Mouse (Mus musculus) limb, embryonic 10.5 days (tissue): ENCODE data around the gene Pnpla1. TPM values are rescaled to one million over a fixed set of nuclear protein-coding genes. Genes with fewer than 3 reads are reported as not detected.
"Not testable (repeated sequence)": the region's sequence is repeated elsewhere in the genome, so short reads cannot be mapped to it uniquely, and the experiment has no call there.

ENCODE experiments used
- DNase-seq: peaks from one replicate; pipeline ENCODE4 v3.0.0-alpha.2; 2017; ENCODE audit warnings: low spot score
- H3K27ac ChIP-seq: fragments of 300-500 bp; sonication (generic); 2 replicates; pipeline ENCODE4 v1.5.1; 2016; ENCODE audit warnings: mild to moderate bottlenecking
- H3K27me3 ChIP-seq: fragments of 300-500 bp; sonication (generic); 2 replicates; pipeline ENCODE4 v1.6.1; 2016; ENCODE audit warnings: low read depth, mild to moderate bottlenecking; ENCODE audit not compliant: poor library complexity, severe bottlenecking
- H3K36me3 ChIP-seq: fragments of 300-500 bp; sonication (generic); 2 replicates; pipeline ENCODE4 v1.6.1; 2016; ENCODE audit warnings: mild to moderate bottlenecking, moderate library complexity
- H3K4me1 ChIP-seq: fragments of 300-500 bp; sonication (generic); 2 replicates; pipeline ENCODE4 v1.6.1; 2016
- H3K4me3 ChIP-seq: fragments of 300-500 bp; sonication (generic); 2 replicates; pipeline ENCODE4 v1.5.1; 2016; ENCODE audit warnings: mild to moderate bottlenecking, moderate library complexity
- H3K9me3 ChIP-seq: fragments of 300-500 bp; sonication (generic); replicated peaks from 2 replicates; pipeline ENCODE4 v1.6.1; 2016; ENCODE audit warnings: mild to moderate bottlenecking
- WGBS: fragments of 180-500 bp; shearing (Covaris S2); methylation state at CpG from one replicate; pipeline ENCODE4 v1.1.7; 2016; 5-methylcytosine and 5-hydroxymethylcytosine counted together
- polyA plus RNA-seq: library from polyadenylated mRNA; unstranded; fragments of >200 nt; fragmentation: Nextera tagmentation; extraction: Ambion mirVana; gene quantifications from 2 replicates; pipeline ENCODE4 v1.2.1, GENCODE M21; 2016

The Pnpla1 gene
- polyA plus RNA-seq, result 0.03 and 0.04 TPM in 2 replicates

DNA sequence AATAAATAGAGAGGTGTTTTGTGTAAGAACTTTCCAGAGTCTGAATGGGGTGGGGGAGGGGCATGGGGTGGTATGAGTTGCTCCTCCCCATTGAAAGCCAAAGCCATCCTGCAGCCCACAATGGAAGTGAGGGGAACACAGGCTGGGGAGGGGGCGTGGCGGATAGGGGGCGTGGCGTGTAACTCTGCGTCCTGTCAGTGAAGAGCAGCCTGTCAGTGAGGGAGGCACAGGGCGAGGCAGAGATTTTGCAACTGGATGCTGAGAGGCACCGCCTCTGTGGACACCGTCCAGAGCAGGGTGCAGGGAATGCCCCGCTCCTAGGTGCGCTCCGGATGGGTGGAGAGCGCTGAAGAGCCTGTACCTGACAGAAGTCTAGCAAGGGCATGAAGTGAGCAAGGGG is at the start of gene Pnpla1:
Gene Pnpla1, plus strand, starts transcription at position 207 of the 400 bp plus-strand sequence.
- Histone ChIP-seq H3K27me3 (no peaks in the 10 kb centered on the region), H3K27ac (no peak within 1 kb of the TSS), H3K9me3 (peaks cover 6% of the 10 kb centered on the region; the same call in 1 of the 2 replicates), H3K36me3 (no peaks in the 10 kb centered on the region), H3K4me1 (peaks cover 4% of the 10 kb centered on the region), H3K4me3 (no peak within 1 kb of the TSS)
- 38% methylated on average over 12 of the region's 12 CpGs for WGBS
- no peak for DNase-seq

DNA sequence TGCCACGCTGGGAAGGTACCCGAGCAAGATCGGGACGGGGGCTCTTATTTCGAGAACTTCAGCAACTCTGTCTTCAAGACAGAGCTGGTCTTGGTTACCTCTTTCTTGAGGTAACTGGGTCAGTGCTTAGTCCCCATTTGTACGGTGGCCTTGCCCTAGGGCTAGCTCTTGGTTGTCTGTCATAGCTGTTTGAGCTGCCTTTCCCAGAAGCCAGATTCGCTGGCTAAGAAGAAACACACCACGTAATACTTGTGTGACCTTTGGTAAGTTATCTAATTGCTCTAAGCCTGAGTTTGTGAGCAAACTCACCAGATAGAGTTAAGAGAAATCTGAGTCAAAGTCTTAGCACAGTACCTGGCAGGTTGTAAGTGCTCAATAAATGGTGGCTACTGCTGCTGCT is 49.5 kb upstream of the Pnpla1 start:
- H3K27ac ChIP-seq, result no peak overlapping the region
- no peaks in the 10 kb centered on the region for H3K27me3 ChIP-seq
- no peak for DNase-seq
- no peaks in the 10 kb centered on the region for H3K9me3 ChIP-seq
- peaks cover 97% of the 10 kb centered on the region for H3K36me3 ChIP-seq
- H3K4me1 ChIP-seq, result no peaks in the 10 kb centered on the region
- 95% methylated on average over 8 of the region's 8 CpGs for WGBS
- H3K4me3 ChIP-seq, result no peak overlapping the region

DNA sequence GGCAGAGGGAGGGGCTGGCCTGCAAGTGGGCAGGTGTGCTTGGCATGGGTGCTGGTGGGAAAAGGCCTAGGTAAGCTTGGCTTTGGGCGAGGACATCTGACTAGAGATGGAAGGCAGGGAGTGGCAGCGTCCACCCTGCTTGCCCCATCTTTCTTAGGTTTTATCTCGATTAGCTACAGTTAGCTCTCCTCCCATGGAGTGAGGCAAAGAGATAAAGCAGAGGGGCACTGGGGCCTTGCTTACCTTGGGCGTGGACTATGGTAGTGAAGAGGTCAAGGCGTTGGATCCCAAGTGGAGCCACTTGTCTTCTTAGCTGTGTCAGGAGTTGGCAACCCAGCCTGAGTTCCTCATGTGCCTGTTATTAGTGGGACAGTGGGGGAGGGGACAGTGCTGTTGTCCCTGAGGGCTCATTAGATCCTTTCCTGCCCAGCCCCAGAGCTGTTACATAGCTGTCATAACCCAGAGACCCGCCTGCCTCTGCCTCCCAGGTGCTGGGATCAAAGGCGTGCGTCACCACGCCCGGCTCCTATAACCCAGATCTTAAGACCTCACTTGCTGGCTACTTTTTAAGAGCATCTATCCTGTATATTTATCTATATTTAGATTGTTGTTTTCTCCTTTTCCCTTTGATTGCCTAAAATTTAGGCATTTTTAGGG is 48.9 kb upstream of the Pnpla1 start:
- H3K4me1 ChIP-seq, result no peaks in the 10 kb centered on the region
- DNase-seq, result no peak
- H3K36me3 ChIP-seq, result peaks cover 97% of the 10 kb centered on the region
- no peaks in the 10 kb centered on the region for H3K9me3 ChIP-seq
- no peaks in the 10 kb centered on the region for H3K27me3 ChIP-seq
- no peak overlapping the region for H3K27ac ChIP-seq
- 96% methylated on average over 10 of the region's 10 CpGs for WGBS
- no peak overlapping the region for H3K4me3 ChIP-seq

DNA sequence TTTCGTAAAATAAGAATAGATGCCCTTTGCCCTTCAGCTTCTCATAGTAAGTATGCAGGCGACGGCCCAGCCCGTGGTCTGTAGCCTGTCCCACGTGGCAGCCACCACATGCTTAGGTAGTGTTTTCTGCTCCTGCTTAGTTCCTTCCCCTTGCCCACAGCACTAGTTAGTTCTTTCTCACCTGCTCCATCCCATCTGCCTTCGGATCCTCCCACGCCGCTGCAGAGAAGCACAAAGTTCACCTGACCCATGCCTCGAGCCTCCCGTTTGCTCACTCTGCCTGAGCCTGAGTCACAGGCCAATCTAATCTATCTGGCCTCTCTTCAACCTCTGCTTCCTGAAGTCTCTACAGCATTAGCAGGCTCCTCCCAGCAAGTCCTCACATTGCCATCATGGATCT is 45.9 kb upstream of the Pnpla1 start:
- no peaks in the 10 kb centered on the region for H3K9me3 ChIP-seq
- 95% methylated on average over 10 of the region's 10 CpGs for WGBS
- no peaks in the 10 kb centered on the region for H3K4me1 ChIP-seq
- peaks cover 97% of the 10 kb centered on the region for H3K36me3 ChIP-seq
- H3K4me3 ChIP-seq, result no peak overlapping the region
- H3K27me3 ChIP-seq, result no peaks in the 10 kb centered on the region
- DNase-seq, result no peak
- no peak overlapping the region for H3K27ac ChIP-seq

DNA sequence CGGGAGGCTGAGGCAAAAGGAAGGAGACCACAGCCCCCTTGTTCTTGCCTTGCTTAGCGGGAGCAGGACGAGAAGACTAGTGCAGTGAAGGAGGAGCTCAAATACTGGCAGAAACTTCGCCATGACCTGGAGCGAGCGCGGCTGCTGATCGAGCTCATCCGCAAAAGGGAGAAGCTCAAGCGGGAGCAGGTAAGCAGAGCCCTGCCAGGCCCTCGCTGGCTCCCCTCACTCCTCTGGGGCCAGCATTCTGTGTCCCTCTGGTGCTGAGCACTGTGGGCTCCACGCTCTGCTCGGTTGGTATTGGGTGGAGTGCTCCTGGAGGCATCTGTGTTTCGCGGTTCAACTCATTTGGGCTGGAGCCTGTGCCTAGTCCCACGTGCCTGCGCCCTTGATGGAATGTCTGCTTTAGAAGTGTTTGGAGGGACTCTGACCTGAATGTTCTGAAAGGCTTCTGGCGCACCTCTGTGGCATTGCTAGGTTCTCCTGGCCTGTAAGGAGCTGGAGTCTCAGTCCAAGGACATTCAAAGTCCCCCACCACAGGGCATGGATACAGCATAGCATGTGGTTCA is 43.6 kb upstream of the Pnpla1 start:
- peaks cover 98% of the 10 kb centered on the region for H3K36me3 ChIP-seq

DNA sequence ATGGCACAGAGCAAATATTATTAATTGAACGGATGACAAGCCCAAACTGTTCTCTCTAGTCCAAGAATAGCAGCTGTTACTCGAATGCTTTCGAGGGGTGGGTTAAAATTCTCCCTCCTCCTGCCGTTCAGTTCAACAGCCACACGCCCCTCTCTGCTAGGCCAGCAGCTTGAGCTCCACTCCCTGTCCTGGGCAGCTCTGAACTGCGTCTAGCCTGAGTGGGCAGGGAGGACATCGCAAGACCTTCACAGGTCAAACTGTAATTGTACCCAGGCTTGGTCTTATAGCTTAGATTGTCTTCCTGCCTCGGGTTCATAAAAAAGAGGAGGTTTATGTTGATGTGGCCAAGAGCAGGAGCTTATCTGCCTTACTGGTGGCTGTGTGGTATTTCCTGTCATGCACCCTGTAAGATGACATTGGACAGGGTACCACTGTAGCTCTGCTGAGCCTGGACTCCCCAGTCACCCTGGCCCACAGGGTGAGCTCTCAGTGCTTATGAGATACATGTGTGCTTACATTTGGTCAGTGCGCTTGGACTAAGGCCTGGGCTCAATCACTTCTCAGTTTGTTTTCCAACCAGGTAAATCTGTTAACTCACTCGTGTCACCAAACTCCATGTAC is 42.7 kb upstream of the Pnpla1 start:
- 86% methylated on average over 10 of the region's 10 CpGs for WGBS
- H3K27ac ChIP-seq, result no peak overlapping the region

More for the DNA sequence above, 43.6 kb upstream of the Pnpla1 start:
- WGBS, result 93% methylated on average over 18 of the region's 18 CpGs
- Histone ChIP-seq H3K4me3 (no peak overlapping the region), H3K27ac (no peak overlapping the region), H3K4me1 (no peaks in the 10 kb centered on the region), H3K9me3 (no peaks in the 10 kb centered on the region), H3K27me3 (no peaks in the 10 kb centered on the region)
- no peak for DNase-seq

DNA sequence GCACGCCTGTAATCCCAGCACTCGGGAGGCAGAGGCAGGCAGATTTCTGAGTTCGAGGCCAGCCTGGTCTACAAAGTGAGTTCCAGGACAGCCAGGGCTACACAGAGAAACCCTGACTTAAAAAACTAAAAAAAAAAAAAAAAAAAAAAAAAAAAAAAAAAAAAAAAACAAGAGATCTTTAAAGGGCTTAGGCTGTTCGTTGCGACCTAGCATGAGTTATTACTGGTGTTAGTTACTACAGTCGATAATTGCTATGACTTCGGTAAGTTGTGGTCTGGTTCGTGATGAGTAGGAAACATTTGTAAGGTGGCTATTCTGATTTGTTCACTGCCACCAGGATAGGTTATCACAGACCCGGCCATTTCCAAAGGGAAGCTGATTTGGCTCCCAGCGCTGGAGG is 41.9 kb upstream of the Pnpla1 start:
- 95% methylated on average over 10 of the region's 10 CpGs for WGBS
- H3K27ac ChIP-seq, DNase-seq, H3K4me3 ChIP-seq, H3K9me3 ChIP-seq, H3K27me3 ChIP-seq, H3K4me1 ChIP-seq: not testable (repeated sequence)
- H3K36me3 ChIP-seq, result peaks cover 98% of the 10 kb centered on the region

More for the DNA sequence above, 42.7 kb upstream of the Pnpla1 start:
- H3K4me1 ChIP-seq, result no peaks in the 10 kb centered on the region
- no peaks in the 10 kb centered on the region for H3K27me3 ChIP-seq
- no peaks in the 10 kb centered on the region for H3K9me3 ChIP-seq
- no peak for DNase-seq
- H3K4me3 ChIP-seq, result no peak overlapping the region
- peaks cover 98% of the 10 kb centered on the region for H3K36me3 ChIP-seq

DNA sequence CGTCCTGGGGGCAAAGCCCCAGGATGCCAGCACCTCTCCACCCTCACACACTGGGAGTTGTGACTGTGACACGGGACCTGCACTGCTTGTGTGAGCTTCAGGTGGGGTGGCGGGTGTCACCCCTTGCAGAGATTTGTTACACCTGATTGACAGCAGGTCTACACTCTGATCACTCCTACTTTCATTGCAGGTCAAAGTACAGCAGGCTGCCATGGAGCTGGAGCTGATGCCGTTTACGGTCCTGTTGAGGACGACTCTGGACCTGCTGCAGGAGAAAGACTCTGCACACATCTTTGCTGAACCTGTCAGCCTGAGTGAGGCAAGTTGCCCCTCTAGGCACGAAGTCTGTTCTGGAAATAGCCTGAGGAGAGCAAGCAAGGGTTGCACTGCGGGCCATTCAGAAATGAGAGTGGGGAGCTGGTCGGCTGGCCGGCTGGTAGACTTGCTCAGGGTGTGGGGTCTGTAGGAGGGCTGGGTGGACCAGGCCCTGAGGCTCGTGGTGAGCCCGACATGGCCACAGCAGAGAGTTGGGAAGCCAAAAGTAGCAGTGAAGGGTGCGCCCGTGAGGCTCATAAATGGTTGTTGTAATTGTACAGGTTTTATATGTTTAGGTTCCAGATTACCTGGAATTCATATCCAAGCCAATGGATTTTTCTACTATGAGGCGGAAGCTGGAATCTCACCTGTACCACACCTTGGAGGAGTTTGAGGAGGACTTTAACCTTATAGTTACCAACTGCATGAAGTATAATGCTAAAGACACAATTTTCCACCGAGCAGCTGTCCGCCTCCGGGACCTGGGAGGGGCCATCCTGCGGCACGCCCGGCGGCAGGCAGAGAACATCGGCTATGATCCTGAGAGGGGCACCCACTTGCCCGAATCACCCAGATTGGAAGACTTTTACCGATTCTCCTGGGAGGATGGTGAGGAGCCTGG is 41.1 kb upstream of the Pnpla1 start:
- H3K36me3 ChIP-seq, result peaks cover 99% of the 10 kb centered on the region
- no peak for DNase-seq
- WGBS, result 95% methylated on average over 25 of the region's 25 CpGs

DNA sequence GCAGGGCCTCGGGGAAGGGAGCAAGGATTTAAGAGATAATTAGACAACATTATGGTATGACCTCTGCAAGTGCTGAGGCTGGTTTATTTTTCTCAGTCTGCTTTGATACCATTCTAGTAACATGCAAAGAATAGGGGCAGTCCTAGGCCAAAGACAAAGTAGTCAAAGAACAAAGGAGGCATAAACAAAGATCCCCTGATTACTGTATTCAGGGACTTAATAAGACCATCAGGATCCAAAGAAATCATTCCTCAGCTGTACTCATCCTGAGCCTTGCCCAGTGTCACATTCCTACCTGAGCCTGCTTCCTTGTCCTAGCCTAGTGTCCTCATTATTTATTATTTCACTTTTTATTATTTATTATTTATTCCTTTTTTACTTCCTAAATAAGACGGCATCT is 38.0 kb upstream of the Pnpla1 start:
- no peaks in the 10 kb centered on the region for H3K27me3 ChIP-seq
- H3K27ac ChIP-seq, result no peak overlapping the region
- no peaks in the 10 kb centered on the region for H3K9me3 ChIP-seq
- no peak overlapping the region for H3K4me3 ChIP-seq
- peaks cover 99% of the 10 kb centered on the region for H3K36me3 ChIP-seq
- no peak for DNase-seq
- 89% methylated on average over 2 of the region's 2 CpGs for WGBS
- no peaks in the 10 kb centered on the region for H3K4me1 ChIP-seq

More for the DNA sequence above, 41.1 kb upstream of the Pnpla1 start:
- no peak overlapping the region for H3K27ac ChIP-seq
- no peaks in the 10 kb centered on the region for H3K9me3 ChIP-seq
- no peak overlapping the region for H3K4me3 ChIP-seq
- no peaks in the 10 kb centered on the region for H3K27me3 ChIP-seq
- H3K4me1 ChIP-seq, result no peaks in the 10 kb centered on the region

DNA sequence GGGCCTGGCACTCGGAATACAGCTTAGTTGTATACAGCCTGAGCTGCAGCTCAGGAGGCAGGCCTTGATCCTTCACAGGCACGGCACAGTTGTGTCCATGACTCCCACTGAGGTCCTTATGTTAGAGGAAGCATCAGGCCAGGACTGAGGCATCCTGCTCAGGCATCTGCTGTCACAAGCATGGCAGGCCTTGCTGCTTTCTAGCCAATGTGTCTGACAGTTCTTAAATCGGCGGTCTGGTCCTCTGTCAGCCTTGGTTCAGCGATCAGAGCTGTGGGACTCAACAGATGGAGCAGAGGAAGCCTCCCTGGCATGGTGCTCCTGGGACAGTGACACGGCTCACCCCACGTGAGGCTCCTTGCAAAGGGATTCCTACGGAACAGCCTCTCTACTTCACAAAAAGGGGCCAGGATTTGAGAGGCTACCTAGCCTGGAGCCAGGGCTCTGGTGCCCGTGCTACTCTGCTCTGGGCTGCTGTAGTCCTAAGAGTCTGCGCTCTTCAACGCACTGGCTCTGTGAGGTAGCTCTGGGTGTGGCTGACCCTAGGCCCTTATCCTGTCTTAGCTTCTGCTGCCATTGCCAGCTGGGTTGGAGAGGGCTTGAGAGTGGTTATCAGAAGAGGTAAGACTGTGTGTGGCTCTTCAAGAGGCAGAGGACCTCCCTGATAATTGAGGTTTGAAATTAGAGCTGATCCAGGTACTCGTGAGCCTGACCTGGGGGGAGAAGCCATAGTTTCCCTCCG is 35.0 kb upstream of the Pnpla1 start:
- Histone ChIP-seq H3K27ac (no peak overlapping the region), H3K9me3 (no peaks in the 10 kb centered on the region), H3K4me1 (no peaks in the 10 kb centered on the region), H3K36me3 (peaks cover 100% of the 10 kb centered on the region), H3K27me3 (no peaks in the 10 kb centered on the region), H3K4me3 (no peak overlapping the region)
- DNase-seq, result no peak
- WGBS, result 95% methylated on average over 13 of the region's 13 CpGs

DNA sequence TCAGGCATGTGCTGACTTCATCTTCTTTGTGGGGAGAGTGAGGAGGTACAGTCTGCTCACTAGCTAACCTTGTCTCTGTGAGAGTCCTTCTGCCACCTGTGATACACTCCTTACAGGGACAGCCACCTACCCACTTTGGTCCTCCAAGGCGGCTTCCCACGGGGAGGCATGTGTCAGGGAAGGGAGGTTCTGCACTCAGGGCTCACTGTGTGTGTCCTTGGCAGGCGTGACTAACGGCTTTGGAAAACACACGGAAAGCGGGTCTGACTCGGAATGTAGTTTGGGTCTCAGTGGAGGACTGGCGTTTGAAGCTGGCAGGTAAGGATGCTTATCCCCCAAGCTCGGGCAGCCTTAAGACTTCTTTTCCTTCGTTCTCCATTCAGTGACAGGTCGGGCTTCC is 34.5 kb upstream of the Pnpla1 start:
- DNase-seq, result no peak
- peaks cover 100% of the 10 kb centered on the region for H3K36me3 ChIP-seq
- H3K4me3 ChIP-seq, result no peak overlapping the region
- WGBS, result 88% methylated on average over 11 of the region's 11 CpGs
- no peaks in the 10 kb centered on the region for H3K4me1 ChIP-seq
- no peaks in the 10 kb centered on the region for H3K9me3 ChIP-seq
- H3K27ac ChIP-seq, result no peak overlapping the region
- no peaks in the 10 kb centered on the region for H3K27me3 ChIP-seq

DNA sequence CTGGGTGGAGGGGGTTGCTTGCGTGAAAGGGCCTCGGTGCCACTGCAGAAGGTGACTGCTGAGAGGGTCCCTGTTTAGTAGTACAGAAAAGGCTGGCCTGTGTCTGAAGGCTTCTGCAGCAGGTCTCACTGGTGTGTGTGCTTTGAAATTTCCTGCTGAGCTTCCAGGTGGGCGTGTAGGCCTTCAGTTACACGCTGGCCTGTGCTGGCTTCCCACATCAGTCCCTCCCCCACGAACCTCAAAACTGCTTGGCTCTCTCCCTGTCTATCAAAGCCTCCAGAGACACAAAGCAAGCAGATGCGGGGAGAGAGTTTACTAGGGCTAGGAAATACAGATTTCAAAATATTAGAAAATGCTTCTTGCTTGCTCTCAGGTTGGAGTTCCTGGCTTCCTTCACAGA is 33.3 kb upstream of the Pnpla1 start:
- Histone ChIP-seq H3K27ac (no peak overlapping the region), H3K36me3 (peaks cover 100% of the 10 kb centered on the region), H3K4me1 (no peaks in the 10 kb centered on the region), H3K9me3 (no peaks in the 10 kb centered on the region), H3K27me3 (no peaks in the 10 kb centered on the region), H3K4me3 (no peak overlapping the region)
- no peak for DNase-seq
- WGBS, result 82% methylated on average over 6 of the region's 6 CpGs
